ENCODE assay signal across 19 mouse cellular contexts in the genomic region with DNA sequence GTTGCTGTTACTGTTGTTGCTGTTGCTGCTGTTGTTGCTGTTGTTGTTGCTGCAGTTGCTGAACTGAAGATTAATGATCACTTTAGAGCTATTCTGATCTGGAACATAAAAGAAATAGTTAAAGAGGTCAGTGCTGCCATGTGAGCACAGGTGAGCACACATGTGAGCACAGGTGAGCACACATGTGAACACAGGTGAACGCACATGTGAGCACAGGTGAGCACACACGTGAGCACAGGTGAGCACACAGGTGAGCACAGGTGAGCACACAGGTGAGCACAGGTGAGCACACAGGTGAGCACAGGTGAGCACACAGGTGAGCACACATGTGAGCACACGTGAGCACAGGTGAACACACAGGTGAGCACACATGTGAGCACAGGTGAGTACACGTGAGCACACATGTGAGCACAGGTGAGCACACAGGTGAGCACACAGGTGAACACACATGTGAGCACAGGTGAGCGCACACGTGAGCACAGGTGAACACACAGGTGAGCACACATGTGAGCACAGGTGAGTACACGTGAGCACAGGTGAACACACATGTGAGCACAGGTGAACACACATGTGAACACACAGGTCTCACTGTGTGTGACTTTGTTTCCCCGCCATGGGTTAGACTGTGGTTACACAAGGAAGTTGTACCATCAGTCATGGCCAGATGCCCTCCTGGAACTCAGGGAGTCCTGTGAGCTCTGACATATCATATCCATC. TPM values are rescaled to one million over a fixed set of nuclear protein-coding genes. Genes with fewer than 3 reads are reported as not detected.
A peak's percentile ranks its signal among the peaks of the same experiment; 100 is the strongest.
DNase-seq lines count a peak whose midpoint lies in the region; ATAC-seq and TF ChIP-seq lines count a peak whose summit lies in the region.
"Had no signal": no experiment of that assay in that cellular context is flagged by ENCODE, and none has a peak within 500 bp of the region (broad histone marks: within the 10 kb centered on the region; RNA-seq: fewer than 3 reads in every experiment).

No protein-coding gene starts in this region.

- no peak overlapping the region for H3ac ChIP-seq in myocyte (ENCODE audit: control insufficient read depth, insufficient read length)

- 93% methylated on average over 8 of the region's 8 CpGs for whole genome bisulfite sequencing in forebrain, postnatal 0 days
- WGBS in forebrain, embryonic 13.5 days = 93% methylated on average over 8 of the region's 8 CpGs
- WGBS in kidney, postnatal 0 days = 90% methylated on average over 8 of the region's 8 CpGs
- 94% methylated on average over 8 of the region's 8 CpGs for WGBS in neural tube, embryonic 11.5 days

- no peak for TF ChIP-seq CTCF in forebrain, postnatal 0 days (IDR thresholded peaks at IDR 0.05; ENCODE audit: low read depth)
- TF ChIP-seq CTCF in kidney, postnatal 0 days (IDR thresholded peaks at IDR 0.05; ENCODE audit: low read depth) = no peak

- no peaks in the 10 kb centered on the region for H3K79me2 ChIP-seq in myocyte (ENCODE audit: control insufficient read depth, insufficient read depth)

- no peaks in the 10 kb centered on the region for H3K9me3 ChIP-seq in forebrain, postnatal 0 days (ENCODE audit: low read length)
- no peaks in the 10 kb centered on the region for H3K9me3 ChIP-seq in forebrain, embryonic 13.5 days (replicated peaks)
- no peaks in the 10 kb centered on the region for H3K9me3 ChIP-seq in kidney, postnatal 0 days (replicated peaks; ENCODE audit: low read length)
- H3K9me3 ChIP-seq in neural tube, embryonic 11.5 days (ENCODE audit: control insufficient read depth, low read length) = no peaks in the 10 kb centered on the region
- H3K9me3 ChIP-seq: heart, embryonic 15.5 days; limb, embryonic 10.5 days; lung, embryonic 15.5 days had no signal

- peaks cover 47% of the 10 kb centered on the region for H3K36me3 ChIP-seq in forebrain, postnatal 0 days (ENCODE audit: insufficient read depth)
- H3K36me3 ChIP-seq in forebrain, embryonic 13.5 days (ENCODE audit: poor library complexity, severe bottlenecking) = peaks cover 65% of the 10 kb centered on the region
- H3K36me3 ChIP-seq in kidney, postnatal 0 days (ENCODE audit: insufficient read depth, low read length) = peaks cover 22% of the 10 kb centered on the region
- peaks cover 27% of the 10 kb centered on the region for H3K36me3 ChIP-seq in neural tube, embryonic 11.5 days (ENCODE audit: control insufficient read depth, insufficient read depth, low read length)
- peaks cover 6% of the 10 kb centered on the region for H3K36me3 ChIP-seq in myocyte (ENCODE audit: control insufficient read depth, insufficient read depth)

- no peaks in the 10 kb centered on the region for H3K27me3 ChIP-seq in forebrain, postnatal 0 days (ENCODE audit: insufficient read depth, low read length)
- peaks cover 4% of the 10 kb centered on the region; the same call in 1 of the 2 replicates for H3K27me3 ChIP-seq in forebrain, embryonic 13.5 days
- H3K27me3 ChIP-seq in kidney, postnatal 0 days (ENCODE audit: insufficient read depth, low read length) = no peaks in the 10 kb centered on the region
- no peaks in the 10 kb centered on the region for H3K27me3 ChIP-seq in neural tube, embryonic 11.5 days (ENCODE audit: control insufficient read depth, insufficient read depth, low read length)
- no peaks in the 10 kb centered on the region for H3K27me3 ChIP-seq in myocyte (ENCODE audit: control insufficient read depth, insufficient read depth, insufficient read length)
- H3K27me3 ChIP-seq: CH12.LX; embryonic facial prominence, embryonic 13.5 days; heart, embryonic 15.5 days; lung, embryonic 15.5 days had no signal

- peak; percentile 30 for TF ChIP-seq POLR2A in myocyte (IDR thresholded peaks at IDR 0.05; ENCODE audit: insufficient read length, low read depth)

- no peaks in the 10 kb centered on the region for H3K4me1 ChIP-seq in forebrain, postnatal 0 days (ENCODE audit: insufficient read depth)
- H3K4me1 ChIP-seq in forebrain, embryonic 13.5 days = peaks cover 25% of the 10 kb centered on the region
- H3K4me1 ChIP-seq in kidney, postnatal 0 days (replicated peaks; ENCODE audit: insufficient read depth, low read length) = peaks cover 25% of the 10 kb centered on the region
- peaks cover 9% of the 10 kb centered on the region for H3K4me1 ChIP-seq in neural tube, embryonic 11.5 days (ENCODE audit: control insufficient read depth, insufficient read depth, low read length)

- peak; percentile 53 for DNase-seq in forebrain, postnatal 0 days
- DNase-seq in kidney, postnatal 0 days (ENCODE audit: low spot score) = no peak
- no peak for DNase-seq in kidney, adult 11 months
- peak; percentile 53 for DNase-seq in neural tube, embryonic 11.5 days (ENCODE audit: low spot score)
- no peak for DNase-seq in neural tube, embryonic 10.5 days (ENCODE audit: extremely low spot score, low spot score)
- DNase-seq in left cerebral cortex, adult 11 months (ENCODE audit: low spot score) = no peak
- DNase-seq: adrenal gland, postnatal 10 days; cerebellum, adult 18-20 months; gastrocnemius, postnatal 10 days; heart, adult 2 months; kidney, adult 8-10 months; thymus, adult 18-20 months had no signal

- no peak for ATAC-seq in forebrain, postnatal 0 days
- ATAC-seq in forebrain, embryonic 13.5 days = no peak
- no peak for ATAC-seq in kidney, postnatal 0 days (replicated peaks; ENCODE audit: low FRiP score, low read depth)
- ATAC-seq in neural tube, embryonic 11.5 days (ENCODE audit: insufficient read depth, low FRiP score, low TSS enrichment) = no peak

- H3K27ac ChIP-seq in forebrain, postnatal 0 days (ENCODE audit: low read depth, low read length) = no peak overlapping the region
- H3K27ac ChIP-seq in forebrain, embryonic 13.5 days = no peak overlapping the region
- H3K27ac ChIP-seq in kidney, postnatal 0 days = peak overlapping the region; percentile 77
- H3K27ac ChIP-seq in neural tube, embryonic 11.5 days (ENCODE audit: low read depth, low read length) = no peak overlapping the region
- H3K27ac ChIP-seq: embryonic facial prominence, embryonic 13.5 days; heart, adult 2 months; heart, embryonic 15.5 days; limb, embryonic 10.5 days had no signal

- no peak overlapping the region for H3K4me3 ChIP-seq in forebrain, postnatal 0 days (ENCODE audit: low read depth, low read length)
- no peak overlapping the region for H3K4me3 ChIP-seq in forebrain, embryonic 13.5 days
- H3K4me3 ChIP-seq in kidney, postnatal 0 days (replicated peaks; ENCODE audit: low read depth, low read length) = no peak overlapping the region
- no peak overlapping the region for H3K4me3 ChIP-seq in neural tube, embryonic 11.5 days (ENCODE audit: low read depth, low read length)
- no peak overlapping the region for H3K4me3 ChIP-seq in myocyte
- H3K4me3 ChIP-seq: embryonic facial prominence, embryonic 13.5 days; heart, adult 2 months; heart, embryonic 15.5 days; limb, embryonic 10.5 days; lung, embryonic 15.5 days had no signal

- no peak overlapping the region for H3K4me2 ChIP-seq in forebrain, postnatal 0 days (ENCODE audit: low read depth)
- no peak overlapping the region for H3K4me2 ChIP-seq in forebrain, embryonic 13.5 days
- no peak overlapping the region for H3K4me2 ChIP-seq in kidney, postnatal 0 days (ENCODE audit: low read length)
- H3K4me2 ChIP-seq in neural tube, embryonic 11.5 days (ENCODE audit: low read depth) = no peak overlapping the region
- no peak overlapping the region for H3K4me2 ChIP-seq in myocyte (ENCODE audit: low read depth)
- H3K4me2 ChIP-seq: embryonic facial prominence, embryonic 13.5 days; heart, embryonic 15.5 days; lung, embryonic 15.5 days had no signal

- H3K9ac ChIP-seq in forebrain, postnatal 0 days = no peak overlapping the region
- H3K9ac ChIP-seq in forebrain, embryonic 13.5 days = no peak overlapping the region
- no peak overlapping the region for H3K9ac ChIP-seq in kidney, postnatal 0 days (ENCODE audit: low read depth, low read length)
- H3K9ac ChIP-seq in neural tube, embryonic 11.5 days (ENCODE audit: low read length) = no peak overlapping the region
- H3K9ac ChIP-seq: embryonic facial prominence, embryonic 13.5 days; heart, embryonic 15.5 days; lung, embryonic 15.5 days had no signal

TF ChIP-seq in myocyte, 11 proteins besides CTCF, POLR2A, EP300 and RAD21:
- TF ChIP-seq CEBPB (IDR thresholded peaks at IDR 0.05; ENCODE audit: insufficient read depth, poor library complexity, severe bottlenecking) = no peak
- no peak for TF ChIP-seq MYOD1 (IDR thresholded peaks at IDR 0.05; ENCODE audit: control insufficient read depth in 1 of 3, insufficient read length in 2 of 3, low read depth in 2 of 3)
- no peak for TF ChIP-seq MAX (IDR thresholded peaks at IDR 0.05; ENCODE audit: low read depth)
- TF ChIP-seq TCF12 (IDR thresholded peaks at IDR 0.05; ENCODE audit: insufficient read depth, poor library complexity, severe bottlenecking) = no peak
- no peak for TF ChIP-seq E2F4 (IDR thresholded peaks at IDR 0.05; ENCODE audit: insufficient read depth)
- TF ChIP-seq MYOG (IDR thresholded peaks at IDR 0.05; ENCODE audit: control insufficient read depth in 1 of 3, insufficient read depth in 1 of 3, insufficient read length in 2 of 3, low read depth in 2 of 3) = peak in 1 of 3 experiments; percentile 24

RNA-seq across cellular contexts. Expression of a gene that starts 22.4 kb away (rescaled TPM):
- 74.2 and 80.4 TPM in 2 replicates for total RNA-seq in forebrain, postnatal 0 days (2014; rRNA removed)
- polyA plus RNA-seq in forebrain, postnatal 0 days (2015; fragmentation: Nextera tagmentation; extraction: Ambion mirVana) = 13.2 and 17.4 TPM in 2 replicates
- polyA plus RNA-seq in forebrain, embryonic 13.5 days (2015; fragmentation: Nextera tagmentation; extraction: Ambion mirVana) = 14.3 and 15.8 TPM in 2 replicates
- 5.8 and 6.4 TPM in 2 replicates for polyA plus RNA-seq in kidney, postnatal 0 days (2015; fragmentation: Nextera tagmentation; extraction: Ambion mirVana)
- 16.6 and 17.4 TPM in 2 replicates for polyA plus RNA-seq in neural tube, embryonic 11.5 days (2014; fragmentation: Nextera tagmentation; extraction: Ambion mirVana)
- 5.3 TPM for polyA plus RNA-seq in myocyte (2012; fragmentation: generic; extraction: Trizol)

RNA-seq across cellular contexts. Expression of a gene that starts 27.8 kb away (rescaled TPM):
- 8.8 and 11.1 TPM in 2 replicates for total RNA-seq in forebrain, postnatal 0 days (2014; rRNA removed)
- 3.3 and 3.4 TPM in 2 replicates for polyA plus RNA-seq in forebrain, postnatal 0 days (2015; fragmentation: Nextera tagmentation; extraction: Ambion mirVana)
- polyA plus RNA-seq in forebrain, embryonic 13.5 days (2015; fragmentation: Nextera tagmentation; extraction: Ambion mirVana) = 1.3 and 1.5 TPM in 2 replicates
- polyA plus RNA-seq in kidney, postnatal 0 days (2015; fragmentation: Nextera tagmentation; extraction: Ambion mirVana) = 3.7 and 4.0 TPM in 2 replicates
- polyA plus RNA-seq in neural tube, embryonic 11.5 days (2014; fragmentation: Nextera tagmentation; extraction: Ambion mirVana) = 6.6 TPM in 2 replicates
- 11.0 TPM for polyA plus RNA-seq in myocyte (2012; fragmentation: generic; extraction: Trizol)

RNA-seq across cellular contexts. Expression of a gene that starts 57.8 kb away (rescaled TPM):
- 8.9 and 9.6 TPM in 2 replicates for total RNA-seq in forebrain, postnatal 0 days (2014; rRNA removed)
- polyA plus RNA-seq in forebrain, postnatal 0 days (2015; fragmentation: Nextera tagmentation; extraction: Ambion mirVana) = 8.5 and 9.0 TPM in 2 replicates
- polyA plus RNA-seq in forebrain, embryonic 13.5 days (2015; fragmentation: Nextera tagmentation; extraction: Ambion mirVana) = 2.4 and 2.9 TPM in 2 replicates
- polyA plus RNA-seq in kidney, postnatal 0 days (2015; fragmentation: Nextera tagmentation; extraction: Ambion mirVana) = 8.6 and 9.5 TPM in 2 replicates
- polyA plus RNA-seq in neural tube, embryonic 11.5 days (2014; fragmentation: Nextera tagmentation; extraction: Ambion mirVana) = 3.2 and 4.4 TPM in 2 replicates
- 15.3 TPM for polyA plus RNA-seq in myocyte (2012; fragmentation: generic; extraction: Trizol)

Comparison
In these comparisons a context has a peak if more than half of its experiments do, and no peak if none do; other contexts are left out.
1. DNase-seq: peak in forebrain, postnatal 0 days (single experiment) and neural tube, embryonic 11.5 days (single experiment); none in kidney, postnatal 0 days (single experiment), kidney, adult 11 months (single experiment), neural tube, embryonic 10.5 days (single experiment) and left cerebral cortex, adult 11 months (single experiment).